Mouse (Mus musculus) ES-E14 (cell line): Measurements from ENCODE around the gene Smyd3.

Experiments
- MAFK ChIP-seq: IDR thresholded peaks from 2 replicates; pipeline ENCODE4 v1.6.1; 2014; ENCODE audit warnings: mild to moderate bottlenecking, low read depth, low read length, inconsistent platforms; ENCODE audit not compliant: insufficient read depth
- ZC3H11A ChIP-seq: IDR thresholded peaks from 2 replicates; pipeline ENCODE4 v1.6.1; 2012; ENCODE audit warnings: low read depth, mild to moderate bottlenecking, inconsistent platforms, low read length, borderline replicate concordance
- ZNF384 ChIP-seq: IDR thresholded peaks from 2 replicates; pipeline ENCODE4 v1.6.1; 2012; ENCODE audit warnings: low read depth, low read length, inconsistent platforms

- no peak for TF ChIP-seq ZC3H11A
- no peak for TF ChIP-seq MAFK
- TF ChIP-seq ZNF384: no peak
Observed at GRCm38 (mm10) chr1:179474776-179475175, 43.1 kb downstream of the Smyd3 start.
